Mouse (Mus musculus) liver, embryonic 15.5 days (tissue): ENCODE data around the gene Plxdc1. TPM values are rescaled to one million over a fixed set of nuclear protein-coding genes. Genes with fewer than 3 reads are reported as not detected.

Experiments
- ATAC-seq: fragments of 200-750 bp; cut with Nextera tagmentation; 2 replicates; pipeline ENCODE4 v1.8.0; 2017; ENCODE audit warnings: moderate number of reproducible peaks, mild to moderate bottlenecking, moderate library complexity; ENCODE audit not compliant: insufficient read depth
- H3K27ac ChIP-seq: fragments of 300-500 bp; sonication (generic); replicated peaks from 2 replicates; pipeline ENCODE4 v1.5.1; 2015; ENCODE audit warnings: mild to moderate bottlenecking, inconsistent platforms
- H3K27me3 ChIP-seq: fragments of 300-500 bp; sonication (generic); 2 replicates; pipeline ENCODE4 v1.6.1; 2015; ENCODE audit warnings: mild to moderate bottlenecking, inconsistent platforms
- H3K36me3 ChIP-seq: fragments of 300-500 bp; sonication (generic); replicated peaks from 2 replicates; pipeline ENCODE4 v1.6.1; 2015; ENCODE audit warnings: moderate library complexity, mild to moderate bottlenecking, inconsistent platforms
- H3K4me1 ChIP-seq: fragments of 300-500 bp; sonication (generic); replicated peaks from 2 replicates; pipeline ENCODE4 v1.6.1; 2015; ENCODE audit warnings: inconsistent platforms
- H3K4me2 ChIP-seq: fragments of 300-500 bp; sonication (generic); 2 replicates; pipeline ENCODE4 v1.6.1; 2015; ENCODE audit warnings: moderate library complexity, mild to moderate bottlenecking, inconsistent platforms
- H3K4me3 ChIP-seq: fragments of 300-500 bp; sonication (generic); replicated peaks from 2 replicates; pipeline ENCODE4 v1.5.1; 2015; ENCODE audit warnings: mild to moderate bottlenecking, inconsistent platforms
- H3K9ac ChIP-seq: fragments of 300-500 bp; sonication (generic); 2 replicates; pipeline ENCODE4 v1.6.1; 2015; ENCODE audit warnings: moderate library complexity, mild to moderate bottlenecking, inconsistent platforms
- H3K9me3 ChIP-seq: fragments of 300-500 bp; sonication (generic); replicated peaks from 2 replicates; pipeline ENCODE4 v1.6.1; 2016; ENCODE audit warnings: inconsistent platforms
- WGBS: fragments of 180-500 bp; shearing (Covaris S2); methylation state at CpG from one replicate; pipeline ENCODE4 v1.1.7; 2015; ENCODE audit warnings: mixed read lengths; ENCODE audit not compliant: insufficient replicate concordance; 5-methylcytosine and 5-hydroxymethylcytosine counted together
- polyA plus RNA-seq: library from polyadenylated mRNA; unstranded; fragments of >200 nt; fragmentation: Nextera tagmentation; extraction: Ambion mirVana; gene quantifications from 2 replicates; pipeline ENCODE4 v1.2.1, GENCODE M21; 2015

Gene Plxdc1
- polyA plus RNA-seq, 1 experiment from 2014 or later = 0.75 TPM

DNA sequence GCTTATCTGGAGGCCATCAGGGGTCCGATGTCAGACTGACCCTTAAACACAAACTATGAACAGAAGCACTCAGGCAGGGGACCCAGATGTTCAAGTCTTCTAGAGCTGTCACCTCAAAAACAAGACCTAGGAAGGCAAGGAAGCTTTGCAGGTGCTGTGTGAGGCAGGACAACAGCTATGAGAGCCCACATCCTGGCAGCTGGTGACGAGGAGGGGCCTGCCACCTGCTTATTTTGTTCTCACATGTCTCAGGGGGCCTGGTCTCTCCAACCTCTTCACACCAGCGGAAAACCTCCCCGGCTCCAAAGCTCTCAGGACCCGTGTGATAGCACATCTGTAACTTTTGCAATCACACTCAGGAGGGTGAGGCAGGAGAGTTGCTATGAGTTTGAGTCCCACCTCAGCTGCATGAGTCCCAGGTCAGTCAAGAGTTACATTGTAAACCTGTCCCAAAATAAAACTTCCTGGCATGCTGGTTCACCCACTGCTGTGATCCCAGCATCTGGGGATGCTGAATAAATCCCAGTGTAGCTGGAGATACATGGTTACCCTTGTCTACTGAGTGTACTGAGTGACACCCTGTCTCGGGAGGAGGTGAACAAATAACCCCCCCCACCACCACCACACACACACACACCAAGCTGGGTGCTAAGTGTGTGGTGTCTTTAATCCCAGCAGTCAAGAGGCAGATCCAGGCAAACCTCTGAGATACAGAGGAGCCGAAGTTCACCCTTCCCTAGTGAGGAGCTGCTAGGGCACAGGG is 14.3 kb upstream of the Plxdc1 start:
- peaks cover 52% of the 10 kb centered on the region for H3K4me1 ChIP-seq
- 29% methylated on average over 7 of the region's 7 CpGs for WGBS
- H3K4me2 ChIP-seq = no peak overlapping the region
- H3K9me3 ChIP-seq = no peaks in the 10 kb centered on the region
- H3K27ac ChIP-seq = no peak overlapping the region
- no peaks in the 10 kb centered on the region for H3K36me3 ChIP-seq
- ATAC-seq = no peak
- peaks cover 77% of the 10 kb centered on the region for H3K27me3 ChIP-seq
- no peak overlapping the region for H3K9ac ChIP-seq
- no peak overlapping the region for H3K4me3 ChIP-seq

GRCm38 (mm10) chr11:97999748-98000147 is 13.5 kb upstream of the Plxdc1 start:
- H3K9me3 ChIP-seq = no peaks in the 10 kb centered on the region
- WGBS = 43% methylated on average over 5 of the region's 5 CpGs
- H3K36me3 ChIP-seq = no peaks in the 10 kb centered on the region
- ATAC-seq = no peak
- no peak overlapping the region for H3K9ac ChIP-seq
- peaks cover 60% of the 10 kb centered on the region for H3K4me1 ChIP-seq
- H3K4me3 ChIP-seq = no peak overlapping the region
- 0 out of 2 replicates have a peak overlapping the region, but pooled peaks have one; percentile 9 for H3K27ac ChIP-seq
- H3K4me2 ChIP-seq = no peak overlapping the region; the same call in 1 of the 2 replicates
- H3K27me3 ChIP-seq = peaks cover 78% of the 10 kb centered on the region

GRCm38 (mm10) chr11:97998898-97999608 is 12.8 kb upstream of the Plxdc1 start:
- no peaks in the 10 kb centered on the region for H3K9me3 ChIP-seq
- H3K9ac ChIP-seq = no peak overlapping the region
- no peak overlapping the region for H3K4me3 ChIP-seq
- 21% methylated on average over 7 of the region's 7 CpGs for WGBS
- H3K4me2 ChIP-seq = no peak overlapping the region
- H3K4me1 ChIP-seq = peaks cover 67% of the 10 kb centered on the region
- peaks cover 71% of the 10 kb centered on the region for H3K27me3 ChIP-seq
- no peak for ATAC-seq
- H3K27ac ChIP-seq = no peak overlapping the region
- H3K36me3 ChIP-seq = no peaks in the 10 kb centered on the region

GRCm38 (mm10) chr11:97998074-97998793 is 12.0 kb upstream of the Plxdc1 start:
- no peak overlapping the region for H3K27ac ChIP-seq
- ATAC-seq = no peak
- no peak overlapping the region for H3K4me2 ChIP-seq
- H3K4me1 ChIP-seq = peaks cover 65% of the 10 kb centered on the region
- H3K9me3 ChIP-seq = no peaks in the 10 kb centered on the region
- 61% methylated on average over 11 of the region's 11 CpGs for WGBS
- no peaks in the 10 kb centered on the region for H3K36me3 ChIP-seq
- H3K9ac ChIP-seq = no peak overlapping the region
- no peak overlapping the region for H3K4me3 ChIP-seq
- peaks cover 65% of the 10 kb centered on the region for H3K27me3 ChIP-seq

GRCm38 (mm10) chr11:97997387-97997960 is 11.2 kb upstream of the Plxdc1 start:
- no peaks in the 10 kb centered on the region for H3K9me3 ChIP-seq
- H3K27ac ChIP-seq = 0 out of 2 replicates have a peak overlapping the region, but pooled peaks have one; percentile 20
- H3K36me3 ChIP-seq = no peaks in the 10 kb centered on the region
- no peak for ATAC-seq
- H3K4me2 ChIP-seq = no peak overlapping the region
- peaks cover 58% of the 10 kb centered on the region for H3K27me3 ChIP-seq
- no peak overlapping the region for H3K4me3 ChIP-seq
- H3K4me1 ChIP-seq = peaks cover 57% of the 10 kb centered on the region
- 62% methylated on average over 8 of the region's 8 CpGs for WGBS
- no peak overlapping the region for H3K9ac ChIP-seq

- peaks cover 55% of the 10 kb centered on the region for H3K27me3 ChIP-seq
- H3K36me3 ChIP-seq = no peaks in the 10 kb centered on the region
- H3K9me3 ChIP-seq = no peaks in the 10 kb centered on the region
- no peak overlapping the region for H3K9ac ChIP-seq
- H3K4me2 ChIP-seq = no peak overlapping the region
- WGBS = 32% methylated on average over 1 of the region's 1 CpGs
- no peak for ATAC-seq
- 0 out of 2 replicates have a peak overlapping the region, but pooled peaks have one; percentile 20 for H3K27ac ChIP-seq
- H3K4me1 ChIP-seq = peaks cover 53% of the 10 kb centered on the region
- no peak overlapping the region for H3K4me3 ChIP-seq
These were observed 10.4 kb upstream of the Plxdc1 start for GRCm38 (mm10) chr11:97996691-97997090.

DNA sequence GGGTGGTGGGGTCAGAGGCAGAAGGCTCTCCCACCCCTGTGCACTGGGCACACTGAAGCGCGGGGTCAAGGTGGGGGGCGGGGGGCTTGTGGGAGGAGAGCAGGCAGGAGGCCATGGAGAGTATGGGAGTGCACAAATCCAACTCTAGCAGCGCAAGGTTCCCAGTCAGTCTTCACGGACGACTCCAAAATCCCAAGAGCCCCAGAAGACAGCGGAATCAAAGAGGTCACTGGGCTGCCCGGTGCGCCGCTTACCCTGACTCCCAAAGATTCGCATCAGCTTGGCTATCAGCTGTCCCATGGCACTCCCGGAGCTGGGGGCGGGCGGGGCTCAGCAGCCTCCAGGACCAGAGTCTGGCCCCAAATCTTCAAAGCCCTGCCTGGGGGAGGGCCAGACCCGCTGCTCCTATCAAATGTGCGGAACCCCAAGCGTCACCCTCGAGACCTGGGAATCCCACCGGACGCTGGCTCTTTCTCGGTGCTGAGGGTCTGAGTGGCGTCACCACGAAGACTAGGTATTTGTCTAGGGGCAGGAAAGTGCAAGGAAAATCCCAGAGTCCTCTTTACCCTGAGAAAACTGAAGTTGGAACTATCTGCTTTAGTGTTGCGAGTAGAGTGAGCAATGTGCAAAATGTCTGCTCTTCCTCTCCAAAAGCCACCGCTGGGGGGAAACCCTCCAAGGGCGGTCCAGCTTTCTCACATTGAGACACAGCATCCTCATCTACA is 9.5 kb upstream of the Plxdc1 start, which contains the start of gene Arl5c:
Gene Arl5c, minus strand, starts transcription at position 618 of the 725 bp plus-strand sequence.
- Histone ChIP-seq H3K9me3 (no peaks in the 10 kb centered on the region), H3K27ac (0 out of 2 replicates have a peak within 1 kb of the TSS, but pooled peaks have one; percentile 20), H3K4me2 (peak within 1 kb of the TSS; percentile 68), H3K27me3 (peaks cover 45% of the 10 kb centered on the region), H3K4me1 (peaks cover 52% of the 10 kb centered on the region), H3K9ac (peak within 1 kb of the TSS; percentile 18; the same call in 1 of the 2 replicates), H3K36me3 (no peaks in the 10 kb centered on the region), H3K4me3 (peak within 1 kb of the TSS; percentile 48)
- peak; percentile 16; the same call in 1 of the 2 replicates for ATAC-seq
- 2% methylated on average over 26 of the region's 26 CpGs for WGBS

DNA sequence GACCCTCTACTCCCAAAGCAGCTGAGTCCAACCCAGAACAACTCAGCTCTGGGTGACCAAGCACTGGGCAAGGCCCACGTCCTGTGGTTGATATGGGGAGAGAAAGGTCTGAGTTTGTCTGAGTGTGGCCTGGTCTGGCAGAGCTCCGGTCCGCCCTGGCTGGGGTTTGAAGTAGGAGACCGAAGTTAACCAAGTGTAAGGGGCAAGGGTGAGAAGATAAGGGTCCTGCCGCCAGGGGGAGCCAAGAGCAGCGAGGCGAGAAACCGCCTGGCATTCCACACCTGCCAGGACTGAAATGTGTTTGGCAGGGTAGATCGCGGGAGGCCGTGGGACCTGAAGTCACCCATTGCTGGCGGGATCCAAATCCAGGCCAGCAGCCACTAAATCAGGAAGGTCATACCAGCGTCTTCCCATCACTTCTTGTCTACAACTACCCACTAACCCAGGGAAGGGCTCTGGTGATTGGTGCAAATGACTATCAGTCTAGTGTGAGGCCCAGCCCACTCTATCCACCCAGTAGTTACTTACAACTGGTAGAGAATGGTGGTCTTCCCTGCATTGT is 8.4 kb upstream of the Plxdc1 start:
- Histone ChIP-seq H3K4me2 (peak overlapping the region; percentile 68), H3K9ac (peak overlapping the region; percentile 6; the same call in 1 of the 2 replicates), H3K27me3 (peaks cover 44% of the 10 kb centered on the region), H3K4me1 (peaks cover 52% of the 10 kb centered on the region), H3K4me3 (peak overlapping the region; percentile 48), H3K36me3 (no peaks in the 10 kb centered on the region), H3K27ac (no peak overlapping the region), H3K9me3 (no peaks in the 10 kb centered on the region)
- under 1% methylated on average over 13 of the region's 13 CpGs for WGBS
- peak; percentile 51 for ATAC-seq

DNA sequence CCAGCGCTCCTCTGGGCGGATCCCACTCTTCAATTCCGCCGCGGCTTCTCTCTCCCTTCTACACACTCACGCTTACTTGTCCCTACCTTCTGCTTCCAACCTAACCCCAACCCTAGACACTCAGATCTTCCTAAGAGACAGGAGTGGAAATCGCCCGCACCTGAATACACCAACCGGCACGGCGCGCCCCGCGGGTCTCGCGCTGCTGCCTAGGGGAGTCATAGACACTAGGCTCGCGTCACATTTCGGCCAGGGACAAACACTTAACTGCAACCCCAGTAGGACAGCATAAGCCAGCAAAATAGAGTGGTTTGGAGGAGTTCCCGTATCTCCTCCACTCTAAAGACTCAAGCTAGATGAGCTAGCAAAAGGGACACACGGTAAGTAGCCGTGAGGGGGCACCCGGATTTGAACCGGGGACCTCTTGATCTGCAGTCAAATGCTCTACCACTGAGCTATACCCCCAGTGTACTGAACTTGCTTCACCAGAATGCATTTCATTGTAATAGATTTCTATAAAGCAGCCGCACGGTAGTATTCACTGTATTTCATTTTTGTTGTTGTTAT is 2.4 kb upstream of the Plxdc1 start:
- Histone ChIP-seq H3K36me3 (no peaks in the 10 kb centered on the region), H3K9ac (peak overlapping the region; percentile 78), H3K4me1 (peaks cover 41% of the 10 kb centered on the region), H3K4me3 (peak overlapping the region; percentile 70), H3K27ac (peak overlapping the region; percentile 87), H3K9me3 (no peaks in the 10 kb centered on the region), H3K4me2 (peak overlapping the region; percentile 80), H3K27me3 (peaks cover 54% of the 10 kb centered on the region)
- ATAC-seq = peak; percentile 80
- WGBS = under 1% methylated on average over 26 of the region's 26 CpGs
